Mouse (Mus musculus) monocyte, adult 5-6 weeks (primary cell): Measurements from ENCODE around the gene AI987944. TPM values are rescaled to one million over a fixed set of nuclear protein-coding genes. Genes with fewer than 3 reads are reported as not detected.

Experiments
- ATAC-seq: fragments of 153-309, 156-312 bp; replicated peaks from 2 replicates; pipeline ENCODE4 v1.8.0; 2017; ENCODE audit warnings: mild to moderate bottlenecking; ENCODE audit not compliant: low TSS enrichment, insufficient number of reproducible peaks, severe bottlenecking, poor library complexity, low FRiP score
- total RNA-seq: library from RNA; stranded (forward); fragments of 200-1000, 200-491, 200-594 nt; gene quantifications from 3 replicates; pipeline ENCODE4 v1.2.3, GENCODE M21; 2017

The AI987944 gene
- total RNA-seq: 29.6 to 41.6 TPM (median 31.8 TPM) in 3 replicates

DNA sequence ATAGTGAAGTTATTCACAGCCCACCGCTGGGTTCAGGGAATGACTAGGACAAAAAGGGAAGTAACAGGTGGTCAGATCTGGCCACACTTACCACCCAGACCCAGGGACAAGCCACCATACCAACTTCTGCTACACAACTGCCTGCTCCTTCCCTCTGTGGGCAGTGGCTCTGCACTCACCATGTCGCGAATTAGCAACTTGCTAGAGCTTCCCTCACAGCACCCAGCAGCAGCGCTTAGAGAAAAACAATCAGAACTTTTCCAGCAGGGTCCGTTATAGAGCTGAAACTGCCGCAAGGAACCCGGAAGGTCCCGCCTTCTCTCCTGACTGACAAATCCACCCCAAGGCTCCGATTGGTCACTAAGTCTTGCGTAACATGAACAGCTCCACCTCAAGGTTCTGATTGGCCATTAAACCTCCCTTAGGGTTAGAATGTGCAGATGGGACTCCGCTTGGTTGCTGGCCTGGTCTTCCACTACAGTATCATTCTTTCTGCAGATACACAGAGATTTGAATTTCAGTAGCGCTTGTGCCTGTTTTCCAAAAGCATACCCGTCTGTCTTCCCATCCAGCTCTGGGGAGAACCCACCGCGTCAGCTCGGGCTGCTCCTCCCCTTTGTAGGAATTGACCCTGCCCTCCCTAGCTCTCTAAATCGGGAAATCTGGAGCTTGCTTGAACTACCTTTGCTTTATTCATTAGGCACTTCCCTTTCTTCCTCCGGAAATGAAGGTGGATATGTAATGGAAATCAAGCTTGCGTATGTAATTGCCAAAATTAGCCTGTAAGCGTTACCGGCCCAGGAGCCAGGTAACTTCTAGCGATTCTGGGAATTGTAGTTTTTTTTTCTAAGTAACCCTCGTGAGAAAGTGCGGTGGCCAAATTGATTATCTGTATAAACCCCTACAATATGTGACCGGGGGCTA lies at the start of gene AI987944:
AI987944 (minus strand) TSS at position 332 of the 924 bp plus-strand sequence.
- peak; percentile 97 for ATAC-seq

DNA sequence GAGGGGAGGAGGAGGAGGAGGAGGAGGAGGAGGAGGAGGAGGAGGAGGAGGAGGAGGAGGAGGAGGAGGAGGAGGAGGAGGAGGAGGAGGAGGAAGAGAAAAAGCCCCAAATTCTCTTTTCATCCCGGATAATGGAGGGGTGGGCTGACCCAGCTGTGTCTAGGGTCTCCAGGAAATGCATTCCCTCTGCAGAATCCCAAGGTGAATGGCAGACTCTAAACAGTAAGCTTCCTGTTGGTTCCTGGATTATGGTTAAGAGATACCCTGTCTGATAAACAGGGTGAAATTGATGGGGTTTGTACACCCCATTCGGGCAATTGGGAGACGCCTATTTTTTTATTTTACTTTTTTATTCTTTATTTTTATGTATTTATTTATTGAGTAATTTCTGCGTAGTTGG lies 951 bp upstream of the AI987944 start:
- no peak for ATAC-seq

Other genes starting within 250 kb of the AI987944 start
- not detected in 3 replicates for gene Gm5592, start 239.5 kb downstream of the AI987944 start, total RNA-seq
- under 0.01 TPM in 1 of 3 replicates, not detected in the others for gene Vmn2r57, start 55.3 kb upstream of the AI987944 start, total RNA-seq
- gene Gm20449, start 106.0 kb upstream of the AI987944 start, total RNA-seq: not detected in 3 replicates
- 1.8 to 9.9 TPM (median 5.0 TPM) in 3 replicates for gene AW146154, start 106.5 kb upstream of the AI987944 start, total RNA-seq
- not detected in 3 replicates for gene Gm6871, start 180.3 kb upstream of the AI987944 start, total RNA-seq
- gene 2610021A01Rik, start 205.9 kb upstream of the AI987944 start, total RNA-seq: 7.1 to 21.6 TPM (median 9.3 TPM) in 3 replicates
- gene Zfp788, start 239.8 kb upstream of the AI987944 start, total RNA-seq: 8.6 to 11.7 TPM (median 10.1 TPM) in 3 replicates